21 mouse cellular contexts compared by ENCODE assay signal in genomic region chr2:20206647-20207046, GRCm38 (mm10).
"Had no signal": no experiment of that assay in that cellular context is flagged by ENCODE, and none has a peak within 500 bp of the region (broad histone marks: within the 10 kb centered on the region; RNA-seq: fewer than 3 reads in every experiment).

No protein-coding gene starts in this region.

- H3K9ac ChIP-seq: kidney, embryonic 15.5 days; liver, embryonic 12.5 days; liver, embryonic 15.5 days; lung, embryonic 15.5 days; midbrain, embryonic 13.5 days; neural tube, embryonic 13.5 days had no signal

- H3K4me2 ChIP-seq: kidney, embryonic 15.5 days; liver, embryonic 12.5 days; liver, embryonic 15.5 days; lung, embryonic 15.5 days; midbrain, embryonic 13.5 days; neural tube, embryonic 13.5 days had no signal

- H3K9me3 ChIP-seq: kidney, embryonic 15.5 days; liver, embryonic 12.5 days; liver, embryonic 15.5 days; lung, embryonic 15.5 days; midbrain, embryonic 10.5 days; midbrain, embryonic 13.5 days; neural tube, embryonic 13.5 days had no signal

- H3K4me3 ChIP-seq: kidney, embryonic 15.5 days; left cerebral cortex, adult 2 months; liver, embryonic 12.5 days; liver, embryonic 15.5 days; lung, embryonic 15.5 days; megakaryocyte, embryonic 14.5 days; midbrain, embryonic 10.5 days; midbrain, embryonic 13.5 days; myocyte; neural tube, embryonic 13.5 days had no signal

- H3K36me3 ChIP-seq: kidney, embryonic 15.5 days; liver, embryonic 12.5 days; liver, embryonic 15.5 days; lung, embryonic 15.5 days; midbrain, embryonic 10.5 days; midbrain, embryonic 13.5 days; neural tube, embryonic 13.5 days had no signal

- H3K4me1 ChIP-seq: kidney, embryonic 15.5 days; liver, embryonic 12.5 days; liver, embryonic 15.5 days; lung, embryonic 15.5 days; megakaryocyte, embryonic 14.5 days; midbrain, embryonic 10.5 days; midbrain, embryonic 13.5 days; neural tube, embryonic 13.5 days had no signal

- H3K27ac ChIP-seq: kidney, embryonic 15.5 days; left cerebral cortex, adult 2 months; liver, embryonic 12.5 days; liver, embryonic 15.5 days; lung, embryonic 15.5 days; midbrain, embryonic 10.5 days; midbrain, embryonic 13.5 days; neural tube, embryonic 13.5 days; stomach, postnatal 0 days had no signal

- H3K27me3 ChIP-seq: kidney, embryonic 15.5 days; liver, embryonic 12.5 days; liver, embryonic 15.5 days; lung, embryonic 15.5 days; megakaryocyte, embryonic 14.5 days; midbrain, embryonic 13.5 days; neural tube, embryonic 13.5 days had no signal

- DNase-seq: kidney, adult 8-10 months; kidney, postnatal 25 days; layer of hippocampus, postnatal 36 days; lung, adult 18-20 months; lung, postnatal 10 days; lung, postnatal 36 days; retina, postnatal 1 day; right cerebral cortex, postnatal 4 days; thymus, postnatal 25 days had no signal

- ATAC-seq: liver, embryonic 12.5 days; midbrain, embryonic 13.5 days; midbrain, embryonic 16.5 days had no signal
